Mouse (Mus musculus) ES-Bruce4 (cell line): ENCODE measurements around the gene Tbl2.

Experiments used
- CTCF ChIP-seq: IDR thresholded peaks from one replicate; pipeline ENCODE4 v1.8.1; 2011; ENCODE audit warnings: low read depth, low read length
- EP300 ChIP-seq: IDR thresholded peaks from 2 replicates; pipeline ENCODE4 v1.6.1; 2011; ENCODE audit warnings: low read depth, low read length; ENCODE audit not compliant: insufficient read depth
- POLR2A ChIP-seq: IDR thresholded peaks from one replicate; pipeline ENCODE4 v1.8.1; 2011; ENCODE audit warnings: low read length; ENCODE audit not compliant: insufficient read depth

- TF ChIP-seq CTCF (no peak), EP300 (no peak), POLR2A (no peak)
These were observed 36.8 kb downstream of the Tbl2 start for GRCm38 (mm10) chr5:135186231-135186620.
